Mouse (Mus musculus): ENCODE results near the gene 3100002H09Rik.

Gene 3100002H09Rik

GRCm38 (mm10) chr4:124615406-124615960, 4.9 kb upstream of the 3100002H09Rik start:
- DNase-seq (ENCODE audit: low read depth, low spot score) = no peak

DNA sequence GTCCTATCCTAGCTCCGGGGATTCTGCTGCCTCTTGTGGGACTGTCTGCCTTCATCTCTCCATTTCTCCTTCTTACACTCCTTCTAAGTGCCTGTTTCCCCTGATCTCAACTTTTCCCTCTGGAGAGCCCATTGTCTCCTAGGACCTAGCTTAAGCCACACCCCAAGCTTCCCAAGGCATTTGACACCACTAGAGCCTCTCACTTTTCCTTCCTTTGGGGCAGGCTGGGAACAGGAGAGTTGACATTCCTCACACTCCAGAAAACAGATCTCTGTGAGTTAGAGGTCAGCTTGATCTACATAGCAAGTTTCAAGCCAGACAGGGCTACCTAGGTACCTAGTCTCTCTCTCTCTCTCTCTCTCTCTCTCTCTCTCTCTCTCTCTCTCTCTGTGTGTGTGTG, 3.6 kb upstream of the 3100002H09Rik start:
- DNase-seq (ENCODE audit: low read depth, low spot score) = no peak

DNA sequence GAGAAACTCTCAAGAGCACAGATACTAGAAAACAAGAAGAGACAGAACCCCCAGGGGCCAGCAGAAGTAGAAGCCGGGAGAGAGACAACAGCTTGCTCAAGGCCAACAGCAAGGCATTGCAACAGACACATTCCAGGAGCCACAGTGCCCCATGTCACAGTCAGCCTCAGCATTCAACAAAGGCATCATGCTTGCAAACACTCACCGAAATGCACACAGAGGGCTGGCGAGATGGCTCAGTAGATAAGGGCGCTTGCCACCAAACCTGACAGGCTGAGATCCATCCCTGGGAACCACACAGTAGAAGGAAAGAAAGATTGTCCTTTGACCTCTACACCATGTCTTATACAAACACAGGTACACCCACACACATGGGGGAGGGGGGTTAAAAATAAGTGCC, 1.2 kb upstream of the 3100002H09Rik start:
- DNase-seq (ENCODE audit: low read depth, low spot score) = no peak

DNA sequence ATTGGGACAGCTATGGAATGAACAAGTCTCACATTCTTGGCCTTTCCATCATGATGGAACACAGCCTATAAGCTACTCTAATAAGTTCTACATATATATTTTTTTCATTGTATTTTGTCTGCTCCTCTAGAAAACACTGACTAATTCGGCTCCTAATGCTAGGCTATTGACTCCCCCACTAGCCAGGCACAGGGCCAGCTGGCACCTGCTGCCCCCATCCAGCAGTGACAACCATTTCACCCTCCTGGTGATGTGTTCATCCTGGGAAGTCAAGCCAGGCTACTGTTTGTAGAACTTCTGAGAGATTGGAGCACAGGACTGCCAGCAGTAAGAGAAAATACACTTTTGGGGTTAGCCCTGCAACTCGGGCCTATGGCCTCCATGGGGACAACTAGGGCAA, 537 bp downstream of the 3100002H09Rik start:
- DNase-seq (ENCODE audit: low read depth, low spot score) = no peak

DNA sequence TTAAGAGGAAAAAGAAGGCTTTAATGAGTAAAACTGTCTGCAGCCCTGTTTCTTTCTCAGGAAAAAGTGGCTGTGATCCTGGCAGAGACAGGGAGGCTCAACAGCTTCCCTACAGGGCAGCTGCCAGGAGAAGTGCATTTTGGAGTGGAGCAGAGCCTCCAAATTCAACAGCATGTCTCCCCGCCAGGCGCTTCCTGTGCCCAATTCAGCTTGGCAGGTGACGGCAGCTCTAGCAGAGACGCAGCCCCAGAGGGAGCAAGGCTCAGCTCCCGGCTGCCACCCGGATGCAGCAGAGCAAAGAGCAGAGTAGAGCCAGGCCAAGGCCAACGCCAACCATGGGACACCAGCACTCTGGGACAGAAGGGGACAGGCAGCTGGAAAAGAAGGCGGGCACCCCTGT, 3.4 kb downstream of the 3100002H09Rik start:
- DNase-seq (ENCODE audit: low read depth, low spot score) = no peak

DNA sequence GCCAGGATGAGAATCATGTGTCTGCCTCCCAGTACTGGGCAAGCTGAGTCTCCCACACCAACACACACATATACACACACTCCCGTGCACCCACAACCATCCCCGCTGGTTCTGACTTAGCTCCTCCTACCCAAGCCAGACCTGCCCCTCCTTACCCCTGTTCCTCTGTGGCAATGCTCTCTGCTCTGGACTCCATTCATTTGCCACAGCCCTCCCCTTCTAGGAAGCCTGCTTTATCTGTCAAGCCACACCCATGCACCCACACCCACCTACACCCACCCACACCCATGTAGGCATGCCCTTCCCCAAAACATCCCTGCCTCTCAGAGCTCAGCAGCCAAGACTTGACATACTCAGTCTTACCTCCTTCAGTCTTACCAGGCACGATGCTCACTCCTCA, 4.4 kb downstream of the 3100002H09Rik start:
- DNase-seq (ENCODE audit: low read depth, low spot score) = no peak

DNA sequence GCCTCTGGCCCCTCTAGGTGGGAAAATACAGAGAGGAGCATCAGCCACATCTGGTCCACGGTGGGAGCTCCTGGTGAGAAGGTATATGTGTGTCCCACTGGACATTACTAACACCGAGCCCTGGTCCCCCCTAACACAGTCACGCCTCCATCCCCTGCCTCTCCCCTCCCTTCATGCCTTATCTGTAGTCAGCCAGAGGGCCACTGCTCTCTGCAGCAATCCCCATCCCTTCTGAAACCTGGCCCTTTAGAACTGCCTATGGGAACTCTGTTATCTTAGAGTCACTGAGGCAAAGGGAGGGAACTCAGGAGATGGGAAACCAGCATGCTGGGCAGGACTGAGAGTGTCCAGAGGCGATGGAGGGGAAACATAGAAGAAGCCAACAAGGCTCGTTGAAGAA, 5.3 kb downstream of the 3100002H09Rik start:
- no peak for DNase-seq (ENCODE audit: low read depth, low spot score)

DNA sequence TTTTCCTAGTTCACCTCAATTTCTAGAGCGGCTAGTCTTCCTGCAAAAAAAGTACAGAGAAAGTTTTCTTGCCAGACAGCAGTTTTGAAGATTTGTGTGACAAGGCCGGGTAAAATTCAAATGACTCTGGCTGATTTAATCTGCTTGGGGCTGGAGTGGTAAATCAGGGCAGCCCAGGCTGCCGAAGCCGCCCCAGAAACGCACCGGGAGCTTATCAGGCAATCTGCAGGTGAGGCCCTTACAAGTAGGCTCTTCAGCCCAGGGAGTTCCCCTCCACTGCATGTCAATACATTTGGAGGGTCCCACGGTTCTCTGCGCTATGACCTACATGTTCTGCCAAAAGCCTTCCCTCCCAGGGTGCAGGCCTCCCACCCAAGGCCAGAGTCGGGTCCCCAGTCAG, 6.9 kb downstream of the 3100002H09Rik start:
- DNase-seq (ENCODE audit: low read depth, low spot score) = no peak

- no peak for DNase-seq (ENCODE audit: low read depth, low spot score)
These were observed 14.7 kb downstream of the 3100002H09Rik start for GRCm38 (mm10) chr4:124595929-124596328.

GRCm38 (mm10) chr4:124594933-124595332, 15.7 kb downstream of the 3100002H09Rik start:
- no peak for DNase-seq (ENCODE audit: low read depth, low spot score)

DNA sequence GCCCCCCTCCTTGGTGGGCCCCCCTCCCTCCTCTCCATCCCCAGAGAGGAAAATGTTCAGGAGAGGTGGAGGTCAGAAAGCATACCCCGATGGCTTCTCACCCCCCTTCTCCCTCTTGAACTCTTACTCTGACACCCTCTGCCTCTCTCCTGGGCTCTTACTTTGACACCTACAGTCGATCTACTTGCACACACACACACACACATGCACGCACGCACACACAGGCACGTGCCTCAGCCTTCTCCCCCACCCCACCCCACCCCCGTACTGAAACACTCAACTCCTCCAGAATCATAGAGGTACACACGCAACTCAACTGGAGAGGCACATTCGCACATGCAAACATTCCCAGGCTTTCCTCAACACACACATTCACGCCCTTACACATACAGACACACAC, 16.9 kb downstream of the 3100002H09Rik start:
- no peak for DNase-seq (ENCODE audit: low read depth, low spot score)

GRCm38 (mm10) chr4:124593210-124593609, 17.4 kb downstream of the 3100002H09Rik start:
- no peak for DNase-seq (ENCODE audit: low read depth, low spot score)

- DNase-seq (ENCODE audit: low read depth, low spot score) = no peak
These were observed 18.4 kb downstream of the 3100002H09Rik start for GRCm38 (mm10) chr4:124592241-124592640.

DNA sequence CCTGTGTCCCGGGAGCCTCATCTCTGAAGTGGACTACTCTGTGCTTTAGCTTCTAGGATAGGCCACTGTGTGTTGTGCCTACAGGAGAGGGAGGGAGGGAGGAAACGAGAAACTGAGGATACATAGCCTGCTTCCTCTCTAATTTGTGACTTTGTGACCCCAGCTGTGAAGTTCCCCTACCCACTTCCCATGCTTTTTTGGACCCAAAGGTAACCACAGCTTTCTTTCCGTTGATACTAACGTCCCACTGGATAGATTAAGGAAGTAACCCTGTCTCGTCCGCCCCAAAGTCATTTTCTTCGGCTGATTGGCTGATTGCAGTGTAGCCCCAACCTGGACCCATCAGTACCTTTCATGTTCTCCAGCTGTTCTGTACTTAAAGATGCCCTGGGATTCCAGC, 29.9 kb downstream of the 3100002H09Rik start:
- no peak for DNase-seq (ENCODE audit: low read depth, low spot score)

DNA sequence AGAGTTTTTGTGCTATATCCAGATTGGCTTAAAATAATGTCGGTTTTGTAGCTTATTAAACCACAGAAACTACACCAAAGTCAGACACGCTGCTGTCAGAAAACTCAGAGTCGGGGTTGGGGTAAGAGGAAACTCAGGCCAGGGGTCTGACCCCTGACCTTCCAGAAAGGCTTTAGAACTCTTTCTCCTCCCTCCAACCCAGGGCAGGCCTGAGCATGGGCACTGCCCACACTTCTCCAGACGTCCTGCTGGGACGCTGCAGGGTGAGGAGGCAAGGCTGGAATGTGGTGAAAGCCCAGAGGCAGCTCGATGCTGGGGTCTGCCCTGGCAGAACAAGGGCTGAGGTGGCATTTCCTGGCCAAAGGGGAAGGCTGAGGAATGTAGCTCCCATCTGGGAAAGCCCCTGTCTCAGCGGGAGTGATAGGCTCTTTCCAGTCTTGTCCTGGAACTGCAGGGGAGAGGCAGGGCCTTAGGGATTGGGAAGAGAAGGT, 34.6 kb downstream of the 3100002H09Rik start:
- DNase-seq (ENCODE audit: low read depth, low spot score) = no peak

DNA sequence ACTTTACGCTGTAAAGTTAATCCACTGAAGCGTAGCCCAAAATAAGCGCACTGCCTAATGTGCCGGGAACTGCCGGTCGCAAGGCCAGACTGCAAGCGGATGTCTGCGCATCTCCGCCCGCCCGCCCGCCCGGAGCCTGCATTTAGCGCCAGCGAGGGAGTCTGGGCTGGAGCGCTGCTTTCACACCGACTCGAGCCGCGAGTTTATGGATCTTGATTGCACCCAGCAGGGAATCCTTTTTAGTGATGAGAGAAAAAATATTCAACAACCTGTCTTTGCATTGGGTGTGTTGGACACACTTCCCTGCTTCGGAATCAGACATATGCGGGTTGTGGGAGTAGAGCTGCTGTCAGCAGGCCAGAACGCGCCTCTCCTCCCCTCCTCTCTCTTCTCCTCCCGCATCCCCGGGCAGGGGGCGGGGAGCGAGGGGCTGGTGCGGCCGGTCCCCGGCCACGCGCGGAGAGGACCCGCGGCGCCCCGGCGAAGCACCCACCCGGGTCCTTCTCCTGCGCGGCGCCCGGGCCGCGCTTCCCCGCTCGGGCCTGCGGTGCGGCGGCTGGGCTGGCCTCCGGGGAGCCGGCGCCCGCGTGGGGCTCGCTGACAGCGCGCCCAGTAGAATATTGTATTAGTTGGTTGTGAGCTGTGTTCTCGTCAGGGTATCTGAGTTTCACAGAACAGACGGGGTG, 35.2 kb downstream of the 3100002H09Rik start:
- no peak for DNase-seq (ENCODE audit: low read depth, low spot score)

GRCm38 (mm10) chr4:124573586-124573985, 37.0 kb downstream of the 3100002H09Rik start:
- no peak for DNase-seq (ENCODE audit: low read depth, low spot score)

- DNase-seq (ENCODE audit: low read depth, low spot score) = no peak
These were observed 39.6 kb downstream of the 3100002H09Rik start for GRCm38 (mm10) chr4:124570977-124571376.

- DNase-seq (ENCODE audit: low read depth, low spot score) = no peak
These were observed 40.9 kb downstream of the 3100002H09Rik start for GRCm38 (mm10) chr4:124569661-124570060.

DNA sequence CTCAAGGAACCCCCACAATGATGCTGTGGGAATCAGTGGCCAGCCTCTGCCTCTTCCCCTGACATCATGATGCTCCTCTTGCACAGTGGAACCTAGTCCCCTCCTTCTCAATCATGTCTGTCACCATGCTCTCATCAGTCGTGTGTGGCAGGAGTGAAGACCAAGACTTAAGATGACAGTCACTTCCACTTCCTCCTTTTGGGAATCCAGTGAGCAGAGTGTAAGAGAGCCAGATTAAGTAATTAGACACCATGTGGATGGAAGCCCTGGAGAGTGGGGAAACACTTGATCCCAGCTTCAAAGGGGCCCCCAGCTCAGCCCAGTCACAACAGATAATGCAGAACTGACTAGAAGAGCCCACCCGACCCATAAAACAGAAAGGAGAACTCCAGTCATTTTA, 47.2 kb downstream of the 3100002H09Rik start:
- no peak for DNase-seq (ENCODE audit: low read depth, low spot score)

GRCm38 (mm10) chr4:124562721-124563120, 47.9 kb downstream of the 3100002H09Rik start:
- DNase-seq (ENCODE audit: low read depth, low spot score) = no peak
